Mouse (Mus musculus): ENCODE measurements around the gene Lmx1b. TPM values are rescaled to one million over a fixed set of nuclear protein-coding genes. Genes with fewer than 3 reads are reported as not detected.

Lmx1b gene
- polyA plus RNA-seq, 1 experiment from 2014 or later, result 3.3 TPM

- Histone ChIP-seq H3K4me3 (ENCODE audit: low read length) (no peak overlapping the region), H3K27ac (ENCODE audit: low read depth, low read length) (peak overlapping the region; percentile 48; the same call in 1 of the 2 replicates), H3K36me3 (ENCODE audit: control insufficient read depth, insufficient read depth, low read length) (no peaks in the 10 kb centered on the region), H3K4me2 (ENCODE audit: low read length) (peak overlapping the region; percentile 60), H3K27me3 (replicated peaks; ENCODE audit: control insufficient read depth, insufficient read depth, low read length) (peaks cover 29% of the 10 kb centered on the region), H3K9me3 (ENCODE audit: control insufficient read depth, low read length) (no peaks in the 10 kb centered on the region), H3K9ac (ENCODE audit: low read depth, low read length) (no peak overlapping the region), H3K4me1 (ENCODE audit: control insufficient read depth, insufficient read depth, low read depth, low read length) (peaks cover 47% of the 10 kb centered on the region)
- ATAC-seq, result 0 out of 2 replicates have a peak, but pooled peaks have one; percentile 1
- WGBS, result 4% methylated on average over 6 of the region's 6 CpGs
Measured at GRCm38 (mm10) chr2:33581449-33581777, 58.9 kb downstream of the Lmx1b start.

GRCm38 (mm10) chr2:33580697-33581448, 59.4 kb downstream of the Lmx1b start:
- no peaks in the 10 kb centered on the region for H3K36me3 ChIP-seq (ENCODE audit: control insufficient read depth, insufficient read depth, low read length)
- ATAC-seq, result peak; percentile 55; the same call in 1 of the 2 replicates
- peaks cover 47% of the 10 kb centered on the region for H3K4me1 ChIP-seq (ENCODE audit: control insufficient read depth, insufficient read depth, low read depth, low read length)
- no peaks in the 10 kb centered on the region for H3K9me3 ChIP-seq (ENCODE audit: control insufficient read depth, low read length)
- H3K4me3 ChIP-seq (ENCODE audit: low read length), result peak overlapping the region; percentile 19
- H3K4me2 ChIP-seq (ENCODE audit: low read length), result peak overlapping the region; percentile 60
- peak overlapping the region; percentile 52; the same call in 1 of the 2 replicates for H3K27ac ChIP-seq (ENCODE audit: low read depth, low read length)
- H3K27me3 ChIP-seq (replicated peaks; ENCODE audit: control insufficient read depth, insufficient read depth, low read length), result peaks cover 28% of the 10 kb centered on the region
- WGBS, result under 1% methylated on average over 34 of the region's 34 CpGs
- peak overlapping the region; percentile 32; the same call in 1 of the 2 replicates for H3K9ac ChIP-seq (ENCODE audit: low read depth, low read length)

- Histone ChIP-seq H3K9me3 (ENCODE audit: control insufficient read depth, low read length) (no peaks in the 10 kb centered on the region), H3K9ac (ENCODE audit: low read depth, low read length) (peak overlapping the region; percentile 45), H3K4me3 (ENCODE audit: low read length) (no peak overlapping the region), H3K4me1 (ENCODE audit: control insufficient read depth, insufficient read depth, low read depth, low read length) (peaks cover 20% of the 10 kb centered on the region), H3K36me3 (ENCODE audit: control insufficient read depth, insufficient read depth, low read length) (no peaks in the 10 kb centered on the region), H3K27me3 (replicated peaks; ENCODE audit: control insufficient read depth, insufficient read depth, low read length) (peaks cover 24% of the 10 kb centered on the region), H3K4me2 (ENCODE audit: low read length) (no peak overlapping the region), H3K27ac (ENCODE audit: low read depth, low read length) (peak overlapping the region; percentile 48; the same call in 1 of the 2 replicates)
- 23% methylated on average over 13 of the region's 13 CpGs for WGBS
- no peak for ATAC-seq
Measured at GRCm38 (mm10) chr2:33575406-33575805, 64.9 kb downstream of the Lmx1b start.

- no peaks in the 10 kb centered on the region for H3K9me3 ChIP-seq (ENCODE audit: control insufficient read depth, low read length)
- WGBS, result 93% methylated on average over 7 of the region's 7 CpGs
- peaks cover 14% of the 10 kb centered on the region for H3K27me3 ChIP-seq (replicated peaks; ENCODE audit: control insufficient read depth, insufficient read depth, low read length)
- no peak for ATAC-seq
- no peak overlapping the region for H3K9ac ChIP-seq (ENCODE audit: low read depth, low read length)
- 0 out of 2 replicates have a peak overlapping the region, but pooled peaks have one; percentile 23 for H3K27ac ChIP-seq (ENCODE audit: low read depth, low read length)
- no peaks in the 10 kb centered on the region for H3K36me3 ChIP-seq (ENCODE audit: control insufficient read depth, insufficient read depth, low read length)
- no peak overlapping the region for H3K4me3 ChIP-seq (ENCODE audit: low read length)
- peaks cover 20% of the 10 kb centered on the region for H3K4me1 ChIP-seq (ENCODE audit: control insufficient read depth, insufficient read depth, low read depth, low read length)
- H3K4me2 ChIP-seq (ENCODE audit: low read length), result no peak overlapping the region
Measured at GRCm38 (mm10) chr2:33573075-33573474, 67.2 kb downstream of the Lmx1b start.

GRCm38 (mm10) chr2:33571219-33571824, 69.0 kb downstream of the Lmx1b start:
- Histone ChIP-seq H3K36me3 (ENCODE audit: control insufficient read depth, insufficient read depth, low read length) (no peaks in the 10 kb centered on the region), H3K4me1 (ENCODE audit: control insufficient read depth, insufficient read depth, low read depth, low read length) (peaks cover 20% of the 10 kb centered on the region), H3K27ac (ENCODE audit: low read depth, low read length) (peak overlapping the region; percentile 67), H3K27me3 (replicated peaks; ENCODE audit: control insufficient read depth, insufficient read depth, low read length) (peaks cover 13% of the 10 kb centered on the region), H3K9ac (ENCODE audit: low read depth, low read length) (peak overlapping the region; percentile 35), H3K4me3 (ENCODE audit: low read length) (no peak overlapping the region), H3K9me3 (ENCODE audit: control insufficient read depth, low read length) (no peaks in the 10 kb centered on the region), H3K4me2 (ENCODE audit: low read length) (peak overlapping the region; percentile 12)
- peak; percentile 59 for ATAC-seq
- WGBS, result 20% methylated on average over 16 of the region's 16 CpGs

- no peaks in the 10 kb centered on the region for H3K9me3 ChIP-seq (ENCODE audit: control insufficient read depth, low read length)
- no peak for ATAC-seq
- H3K4me3 ChIP-seq (ENCODE audit: low read length), result no peak overlapping the region
- no peak overlapping the region for H3K4me2 ChIP-seq (ENCODE audit: low read length)
- H3K36me3 ChIP-seq (ENCODE audit: control insufficient read depth, insufficient read depth, low read length), result no peaks in the 10 kb centered on the region
- H3K4me1 ChIP-seq (ENCODE audit: control insufficient read depth, insufficient read depth, low read depth, low read length), result peaks cover 26% of the 10 kb centered on the region
- no peak overlapping the region for H3K27ac ChIP-seq (ENCODE audit: low read depth, low read length)
- H3K27me3 ChIP-seq (replicated peaks; ENCODE audit: control insufficient read depth, insufficient read depth, low read length), result peaks cover 8% of the 10 kb centered on the region
- peak overlapping the region; percentile 3; the same call in 1 of the 2 replicates for H3K9ac ChIP-seq (ENCODE audit: low read depth, low read length)
- 58% methylated on average over 10 of the region's 10 CpGs for WGBS
Measured at GRCm38 (mm10) chr2:33569698-33570097, 70.6 kb downstream of the Lmx1b start.

GRCm38 (mm10) chr2:33569240-33569639, 71.1 kb downstream of the Lmx1b start:
- peaks cover 6% of the 10 kb centered on the region for H3K27me3 ChIP-seq (replicated peaks; ENCODE audit: control insufficient read depth, insufficient read depth, low read length)
- peak overlapping the region; percentile 8; the same call in 1 of the 2 replicates for H3K4me2 ChIP-seq (ENCODE audit: low read length)
- H3K9me3 ChIP-seq (ENCODE audit: control insufficient read depth, low read length), result no peaks in the 10 kb centered on the region
- WGBS, result 27% methylated on average over 9 of the region's 9 CpGs
- peaks cover 26% of the 10 kb centered on the region for H3K4me1 ChIP-seq (ENCODE audit: control insufficient read depth, insufficient read depth, low read depth, low read length)
- H3K36me3 ChIP-seq (ENCODE audit: control insufficient read depth, insufficient read depth, low read length), result no peaks in the 10 kb centered on the region
- no peak overlapping the region; the same call in 1 of the 2 replicates for H3K9ac ChIP-seq (ENCODE audit: low read depth, low read length)
- H3K27ac ChIP-seq (ENCODE audit: low read depth, low read length), result 0 out of 2 replicates have a peak overlapping the region, but pooled peaks have one; percentile 17
- ATAC-seq, result no peak
- no peak overlapping the region for H3K4me3 ChIP-seq (ENCODE audit: low read length)

GRCm38 (mm10) chr2:33565886-33566285, 74.4 kb downstream of the Lmx1b start:
- 58% methylated on average over 4 of the region's 4 CpGs for WGBS
- no peak overlapping the region for H3K4me3 ChIP-seq (ENCODE audit: low read length)
- no peak overlapping the region for H3K4me2 ChIP-seq (ENCODE audit: low read length)
- H3K4me1 ChIP-seq (ENCODE audit: control insufficient read depth, insufficient read depth, low read depth, low read length), result peaks cover 17% of the 10 kb centered on the region
- H3K27ac ChIP-seq (ENCODE audit: low read depth, low read length), result no peak overlapping the region
- ATAC-seq, result no peak
- H3K27me3 ChIP-seq (replicated peaks; ENCODE audit: control insufficient read depth, insufficient read depth, low read length), result no peaks in the 10 kb centered on the region; the same call in 1 of the 2 replicates
- no peaks in the 10 kb centered on the region for H3K36me3 ChIP-seq (ENCODE audit: control insufficient read depth, insufficient read depth, low read length)
- no peak overlapping the region for H3K9ac ChIP-seq (ENCODE audit: low read depth, low read length)
- no peaks in the 10 kb centered on the region for H3K9me3 ChIP-seq (ENCODE audit: control insufficient read depth, low read length)

GRCm38 (mm10) chr2:33564748-33565147, 75.6 kb downstream of the Lmx1b start:
- no peaks in the 10 kb centered on the region for H3K36me3 ChIP-seq (ENCODE audit: control insufficient read depth, insufficient read depth, low read length)
- ATAC-seq, result no peak
- H3K27me3 ChIP-seq (replicated peaks; ENCODE audit: control insufficient read depth, insufficient read depth, low read length), result no peaks in the 10 kb centered on the region; the same call in 1 of the 2 replicates
- peaks cover 16% of the 10 kb centered on the region for H3K4me1 ChIP-seq (ENCODE audit: control insufficient read depth, insufficient read depth, low read depth, low read length)
- no peaks in the 10 kb centered on the region for H3K9me3 ChIP-seq (ENCODE audit: control insufficient read depth, low read length)
- no peak overlapping the region for H3K4me2 ChIP-seq (ENCODE audit: low read length)
- 80% methylated on average over 9 of the region's 9 CpGs for WGBS
- no peak overlapping the region for H3K27ac ChIP-seq (ENCODE audit: low read depth, low read length)
- H3K9ac ChIP-seq (ENCODE audit: low read depth, low read length), result no peak overlapping the region
- H3K4me3 ChIP-seq (ENCODE audit: low read length), result no peak overlapping the region
